Mouse (Mus musculus): ENCODE data around the gene Dok3. TPM values are rescaled to one million over a fixed set of nuclear protein-coding genes. Genes with fewer than 3 reads are reported as not detected.
"Not testable (repeated sequence)": the region's sequence is repeated elsewhere in the genome, so short reads cannot be mapped to it uniquely, and the experiment has no call there.

Dok3 gene
- 1 to 10 TPM; 2.2 to 2.3 TPM for total RNA-seq (2021)

GRCm38 (mm10) chr13:55529198-55529915 is at the start of gene Dok3:
TSS of gene Dok3 (minus strand) at chr13:55529296.
- DNase-seq (ENCODE audit: low spot score): no peak
- intact Hi-C loops (cut with DNase I): no loop called here

- intact Hi-C loops (cut with DNase I): no loop called here
- DNase-seq (ENCODE audit: low spot score): no peak
Observed at GRCm38 (mm10) chr13:55578086-55578485, 49.0 kb upstream of the Dok3 start.

- intact Hi-C loops (cut with DNase I); DNase-seq (ENCODE audit: low spot score): not testable (repeated sequence)
Observed at GRCm38 (mm10) chr13:55576872-55577271, 47.8 kb upstream of the Dok3 start.

GRCm38 (mm10) chr13:55575932-55576331 is 46.8 kb upstream of the Dok3 start:
- no peak for DNase-seq (ENCODE audit: low spot score)
- intact Hi-C loops (cut with DNase I): no loop called here

- DNase-seq (ENCODE audit: low spot score): no peak
- intact Hi-C loops (cut with DNase I): no loop called here
Observed at GRCm38 (mm10) chr13:55574321-55574720, 45.2 kb upstream of the Dok3 start.

- no peak for DNase-seq (ENCODE audit: low spot score)
- intact Hi-C loops (cut with DNase I): loop anchor here (2.0 kb wide), 1 partner anchor 17 kb away; no protein-coding TSS in a partner anchor
Observed at GRCm38 (mm10) chr13:55573432-55573831, 44.3 kb upstream of the Dok3 start, which contains the start of gene Tmed9. TSS of gene Tmed9 (plus strand) at chr13:55573732.

- DNase-seq (ENCODE audit: low spot score): no peak
- intact Hi-C loops (cut with DNase I): loop anchor here (2.0 kb wide), 1 partner anchor 19 kb away; no protein-coding TSS in a partner anchor
Observed at GRCm38 (mm10) chr13:55571977-55572376, 42.9 kb upstream of the Dok3 start.

- DNase-seq (ENCODE audit: low spot score): peak; percentile 89
- intact Hi-C loops (cut with DNase I): no loop called here
Observed at GRCm38 (mm10) chr13:55571027-55571751, 42.1 kb upstream of the Dok3 start, which contains the start of gene Fam193b. TSS of gene Fam193b (minus strand) at chr13:55571120.

- intact Hi-C loops (cut with DNase I): loop anchor here (1.0 kb wide), 1 partner anchor 34 kb away; the partner anchor contains the start of gene Ddx41
- DNase-seq (ENCODE audit: low spot score): no peak
Observed at GRCm38 (mm10) chr13:55570286-55570973, 41.3 kb upstream of the Dok3 start.

- intact Hi-C loops (cut with DNase I): loop anchor here (1.0 kb wide), 1 partner anchor 34 kb away; the partner anchor contains the start of gene Ddx41
- DNase-seq (ENCODE audit: low spot score): no peak
Observed at GRCm38 (mm10) chr13:55569726-55570285, 40.7 kb upstream of the Dok3 start.

- DNase-seq (ENCODE audit: low spot score); intact Hi-C loops (cut with DNase I): not testable (repeated sequence)
Observed at GRCm38 (mm10) chr13:55568524-55568923, 39.4 kb upstream of the Dok3 start.

- intact Hi-C loops (cut with DNase I): no loop called here
- DNase-seq (ENCODE audit: low spot score): no peak
Observed at GRCm38 (mm10) chr13:55567949-55568348, 38.9 kb upstream of the Dok3 start.

GRCm38 (mm10) chr13:55567001-55567400 is 37.9 kb upstream of the Dok3 start:
- no peak for DNase-seq (ENCODE audit: low spot score)
- intact Hi-C loops (cut with DNase I): no loop called here

GRCm38 (mm10) chr13:55563266-55563879 is 34.3 kb upstream of the Dok3 start:
- DNase-seq (ENCODE audit: low spot score): no peak
- intact Hi-C loops (cut with DNase I): no loop called here

- no peak for DNase-seq (ENCODE audit: low spot score)
- intact Hi-C loops (cut with DNase I): no loop called here
Observed at GRCm38 (mm10) chr13:55557499-55557898, 28.4 kb upstream of the Dok3 start.

- intact Hi-C loops (cut with DNase I): no loop called here
- no peak for DNase-seq (ENCODE audit: low spot score)
Observed at GRCm38 (mm10) chr13:55555921-55556320, 26.8 kb upstream of the Dok3 start.

GRCm38 (mm10) chr13:55549061-55549460 is 20.0 kb upstream of the Dok3 start:
- intact Hi-C loops (cut with DNase I): no loop called here
- DNase-seq (ENCODE audit: low spot score): no peak

- intact Hi-C loops (cut with DNase I): no loop called here
- no peak for DNase-seq (ENCODE audit: low spot score)
Observed at GRCm38 (mm10) chr13:55548426-55548825, 19.3 kb upstream of the Dok3 start.

GRCm38 (mm10) chr13:55547916-55548315 is 18.8 kb upstream of the Dok3 start:
- intact Hi-C loops (cut with DNase I): no loop called here
- DNase-seq (ENCODE audit: low spot score): no peak

GRCm38 (mm10) chr13:55544792-55545191 is 15.7 kb upstream of the Dok3 start:
- DNase-seq (ENCODE audit: low spot score): no peak
- intact Hi-C loops (cut with DNase I): no loop called here
